Mouse (Mus musculus) kidney, postnatal 0 days (tissue): ENCODE data around the gene Klrc1. TPM values are rescaled to one million over a fixed set of nuclear protein-coding genes. Genes with fewer than 3 reads are reported as not detected.
A peak's percentile ranks its signal among the peaks of the same experiment; 100 is the strongest.
"Not testable (repeated sequence)": the region's sequence is repeated elsewhere in the genome, so short reads cannot be mapped to it uniquely, and the experiment has no call there.

Source experiments
- ATAC-seq: fragments of 200-750 bp; cut with Nextera tagmentation; replicated peaks from 2 replicates; pipeline ENCODE4 v1.8.0; 2017; ENCODE audit warnings: low read depth, moderate number of reproducible peaks, moderate TSS enrichment, moderate library complexity; ENCODE audit not compliant: low FRiP score
- DNase-seq: peaks from one replicate; pipeline ENCODE4 v3.0.0-alpha.2; 2016; ENCODE audit warnings: low spot score
- H3K27ac ChIP-seq: fragments of 300-500 bp; sonication (generic); 2 replicates; pipeline ENCODE4 v1.5.1; 2014; ENCODE audit warnings: mild to moderate bottlenecking
- H3K27me3 ChIP-seq: fragments of 300-500 bp; sonication (generic); 2 replicates; pipeline ENCODE4 v1.6.1; 2014; ENCODE audit warnings: low read length, mixed read lengths; ENCODE audit not compliant: insufficient read depth
- H3K36me3 ChIP-seq: fragments of 300-500 bp; sonication (generic); 2 replicates; pipeline ENCODE4 v1.6.1; 2014; ENCODE audit warnings: low read length, mixed read lengths; ENCODE audit not compliant: insufficient read depth
- H3K4me1 ChIP-seq: fragments of 300-500 bp; sonication (generic); replicated peaks from 2 replicates; pipeline ENCODE4 v1.6.1; 2014; ENCODE audit warnings: antibody characterized with exemption, low read length, mixed read lengths; ENCODE audit not compliant: insufficient read depth
- H3K4me2 ChIP-seq: fragments of 300-500 bp; sonication (generic); 2 replicates; pipeline ENCODE4 v1.6.1; 2014; ENCODE audit warnings: mild to moderate bottlenecking, low read length, moderate library complexity, mixed read lengths
- H3K4me3 ChIP-seq: fragments of 300-500 bp; sonication (generic); replicated peaks from 2 replicates; pipeline ENCODE4 v1.5.1; 2014; ENCODE audit warnings: low read depth, low read length
- H3K9ac ChIP-seq: fragments of 300-500 bp; sonication (generic); 2 replicates; pipeline ENCODE4 v1.6.1; 2014; ENCODE audit warnings: low read depth, low read length
- H3K9me3 ChIP-seq: fragments of 300-500 bp; sonication (generic); replicated peaks from 2 replicates; pipeline ENCODE4 v1.6.1; 2016; ENCODE audit warnings: low read length, inconsistent platforms, mixed read lengths
- CTCF ChIP-seq: IDR thresholded peaks from 2 replicates; pipeline ENCODE4 v1.5.1; 2016; ENCODE audit warnings: antibody characterized with exemption, low read depth, mild to moderate bottlenecking, moderate library complexity
- WGBS: fragments of 180-500 bp; shearing (Covaris S2); extraction: QIAGEN DNeasy Blood & Tissue Kit; methylation state at CpG from one replicate; pipeline ENCODE4 v1.1.7; 2014; 5-methylcytosine and 5-hydroxymethylcytosine counted together
- polyA plus RNA-seq: library from polyadenylated mRNA; unstranded; fragments of >200 nt; fragmentation: Nextera tagmentation; extraction: Ambion mirVana; gene quantifications from 2 replicates; pipeline ENCODE4 v1.2.1, GENCODE M21; 2015

The Klrc1 gene
- not detected in 2 replicates for polyA plus RNA-seq

DNA sequence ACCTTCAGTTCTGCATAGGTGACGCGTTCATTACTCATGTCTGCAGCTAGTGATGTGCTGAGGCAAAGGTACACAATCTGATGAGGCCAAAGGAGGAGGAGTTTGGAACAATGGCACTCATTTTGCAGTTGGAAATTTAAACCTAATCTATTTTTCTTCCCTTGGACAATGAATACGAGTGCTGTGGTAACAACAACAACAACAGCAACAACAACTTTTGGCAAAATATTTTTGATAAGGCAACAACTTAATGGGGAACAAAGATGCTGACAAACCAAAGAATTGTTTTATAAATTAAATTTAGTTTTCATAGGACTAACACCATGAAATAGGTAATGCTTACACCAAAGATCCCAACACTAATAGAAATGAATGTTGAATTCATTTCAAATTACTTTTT is at the start of gene Klrc1:
TSS of gene Klrc1 (minus strand) at position 101 of the 400 bp plus-strand sequence.
- Histone ChIP-seq H3K27me3 (no peaks in the 10 kb centered on the region), H3K4me1 (no peaks in the 10 kb centered on the region), H3K36me3 (no peaks in the 10 kb centered on the region), H3K27ac (no peak within 1 kb of the TSS), H3K9me3 (no peaks in the 10 kb centered on the region), H3K4me3 (no peak within 1 kb of the TSS), H3K9ac (no peak within 1 kb of the TSS), H3K4me2 (no peak within 1 kb of the TSS)
- no peak for TF ChIP-seq CTCF
- 81% methylated on average over 3 of the region's 3 CpGs for WGBS
- no peak for ATAC-seq
- DNase-seq: no peak

GRCm38 (mm10) chr6:129727237-129727636 is 48.5 kb upstream of the Klrc1 start:
- H3K4me3 ChIP-seq: no peak overlapping the region
- no peaks in the 10 kb centered on the region for H3K27me3 ChIP-seq
- ATAC-seq (no peak), DNase-seq (no peak)
- H3K36me3 ChIP-seq: no peaks in the 10 kb centered on the region
- 90% methylated on average over 1 of the region's 1 CpGs for WGBS
- no peak overlapping the region for H3K9ac ChIP-seq
- no peaks in the 10 kb centered on the region for H3K9me3 ChIP-seq
- H3K4me1 ChIP-seq: no peaks in the 10 kb centered on the region
- H3K4me2 ChIP-seq: no peak overlapping the region
- no peak for TF ChIP-seq CTCF
- H3K27ac ChIP-seq: no peak overlapping the region

- WGBS: 81% methylated on average over 1 of the region's 1 CpGs
- Histone ChIP-seq H3K4me1 (no peaks in the 10 kb centered on the region), H3K4me3 (no peak overlapping the region), H3K9me3 (no peaks in the 10 kb centered on the region), H3K27ac (no peak overlapping the region), H3K36me3 (no peaks in the 10 kb centered on the region), H3K9ac (no peak overlapping the region), H3K27me3 (no peaks in the 10 kb centered on the region), H3K4me2 (no peak overlapping the region)
- no peak for TF ChIP-seq CTCF
- ATAC-seq: peak; percentile 43; the same call in 1 of the 2 replicates
- no peak for DNase-seq
These were observed 42.6 kb upstream of the Klrc1 start for GRCm38 (mm10) chr6:129721390-129721789.

- Histone ChIP-seq H3K27me3 (no peaks in the 10 kb centered on the region), H3K9me3 (no peaks in the 10 kb centered on the region), H3K36me3 (no peaks in the 10 kb centered on the region), H3K9ac (no peak overlapping the region), H3K4me1 (no peaks in the 10 kb centered on the region), H3K27ac (no peak overlapping the region), H3K4me3 (no peak overlapping the region), H3K4me2 (no peak overlapping the region)
- DNase-seq (peak; percentile 40), ATAC-seq (0 out of 2 replicates have a peak, but pooled peaks have one; percentile 21)
- 3% methylated on average over 3 of the region's 3 CpGs for WGBS
- TF ChIP-seq CTCF: no peak
These were observed 41.7 kb upstream of the Klrc1 start for GRCm38 (mm10) chr6:129720487-129720886.

- Histone ChIP-seq H3K9ac (no peak within 1 kb of the TSS), H3K4me1 (no peaks in the 10 kb centered on the region), H3K9me3 (no peaks in the 10 kb centered on the region), H3K27ac (no peak within 1 kb of the TSS), H3K36me3 (no peaks in the 10 kb centered on the region), H3K27me3 (no peaks in the 10 kb centered on the region), H3K4me2 (no peak within 1 kb of the TSS), H3K4me3 (no peak within 1 kb of the TSS)
- 88% methylated on average over 4 of the region's 4 CpGs for WGBS
- DNase-seq (no peak), ATAC-seq (no peak)
- no peak for TF ChIP-seq CTCF
These were observed 38.3 kb upstream of the Klrc1 start, which contains the start of gene Klri1 for GRCm38 (mm10) chr6:129717032-129717431. TSS of gene Klri1 (minus strand) at chr6:129717132.

- no peak for TF ChIP-seq CTCF
- H3K27me3 ChIP-seq: no peaks in the 10 kb centered on the region
- no peaks in the 10 kb centered on the region for H3K9me3 ChIP-seq
- H3K27ac ChIP-seq: no peak overlapping the region
- no peaks in the 10 kb centered on the region for H3K36me3 ChIP-seq
- no peak for ATAC-seq
- no peak overlapping the region for H3K4me3 ChIP-seq
- DNase-seq: peak; percentile 4
- no peak overlapping the region for H3K9ac ChIP-seq
- H3K4me1 ChIP-seq: no peaks in the 10 kb centered on the region
- 35% methylated on average over 1 of the region's 1 CpGs for WGBS
- H3K4me2 ChIP-seq: no peak overlapping the region
These were observed 34.8 kb upstream of the Klrc1 start for GRCm38 (mm10) chr6:129713566-129713965.

- H3K9me3 ChIP-seq, H3K36me3 ChIP-seq, H3K9ac ChIP-seq, H3K27ac ChIP-seq, H3K4me2 ChIP-seq, H3K4me3 ChIP-seq, H3K4me1 ChIP-seq, H3K27me3 ChIP-seq, DNase-seq, ATAC-seq: not testable (repeated sequence)
- WGBS: 47% methylated on average over 10 of the region's 10 CpGs
These were observed 12.7 kb upstream of the Klrc1 start for GRCm38 (mm10) chr6:129691436-129691835.
